Mouse (Mus musculus): Measurements from ENCODE around the gene Rassf7. TPM values are rescaled to one million over a fixed set of nuclear protein-coding genes. Genes with fewer than 3 reads are reported as not detected.

Rassf7 gene
- total RNA-seq, 2 experiments from 2014 or later = 0.24 to 0.48 TPM

Small RNA genes within 50 kb of the gene (microRNA-seq; reads per million reads assigned to microRNA genes)
- gene Mir210 = 52.2 reads per million, percentile 51 among the genes with 10 or more reads in this experiment

Other genes with a start within 250 kb of the Rassf7 start
- 1 to 10 TPM in 1 of 2 experiments, under 1 TPM in 1; 0.97 to 1.3 TPM for gene Ifitm1, start 248.6 kb upstream of the Rassf7 start, total RNA-seq (2021)
- 10 to 100 TPM; 32.8 to 49.0 TPM for gene Ifitm3, start 205.1 kb upstream of the Rassf7 start, total RNA-seq (2021)
- not detected for gene Ifitm6, start 197.9 kb upstream of the Rassf7 start, total RNA-seq (2021)
- gene Gm17387, start 186.7 kb upstream of the Rassf7 start, total RNA-seq (2021) = not detected
- not detected for gene B4galnt4, start 154.8 kb upstream of the Rassf7 start, total RNA-seq (2021)
- not detected for gene Pkp3, start 137.6 kb upstream of the Rassf7 start, total RNA-seq (2021)
- gene Sigirr, start 115.3 kb upstream of the Rassf7 start, total RNA-seq (2021) = 1 to 10 TPM; 1.1 to 2.9 TPM
- not detected for gene Ano9, start 98.1 kb upstream of the Rassf7 start, total RNA-seq (2021)
- gene Ptdss2, start 93.5 kb upstream of the Rassf7 start, total RNA-seq (2021) = 10 to 100 TPM; 20.2 to 21.1 TPM
- gene Rnh1, start 43.0 kb upstream of the Rassf7 start, total RNA-seq (2021) = 10 to 100 TPM; 49.3 to 52.9 TPM
- gene Hras, start 21.9 kb upstream of the Rassf7 start, total RNA-seq (2021) = 100 to 1,000 TPM; 109 to 117 TPM
- 1 to 10 TPM; 1.6 to 1.7 TPM for gene Lrrc56, start 21.7 kb upstream of the Rassf7 start, total RNA-seq (2021)
- not detected for gene Lmntd2, start 1.8 kb upstream of the Rassf7 start, total RNA-seq (2021)
- gene Phrf1, start 12.9 kb downstream of the Rassf7 start, total RNA-seq (2021) = 10 to 100 TPM; 19.5 to 24.8 TPM
- 1 to 10 TPM in 1 of 2 experiments, under 1 TPM in 1; 0.25 to 1.4 TPM for gene Irf7, start 50.6 kb downstream of the Rassf7 start, total RNA-seq (2021)
- gene Cdhr5, start 60.9 kb downstream of the Rassf7 start, total RNA-seq (2021) = not detected
- not detected for gene Sct, start 63.3 kb downstream of the Rassf7 start, total RNA-seq (2021)
- not detected for gene Drd4, start 76.1 kb downstream of the Rassf7 start, total RNA-seq (2021)
- 10 to 100 TPM in 1 of 2 experiments, 1 to 10 TPM in 1; 8.9 to 13.2 TPM for gene Deaf1, start 111.8 kb downstream of the Rassf7 start, total RNA-seq (2021)
- gene Tmem80, start 111.9 kb downstream of the Rassf7 start, total RNA-seq (2021) = 10 to 100 TPM; 13.7 to 13.9 TPM
- gene Eps8l2, start 123.0 kb downstream of the Rassf7 start, total RNA-seq (2021) = 1 to 10 TPM; 1.1 to 2.3 TPM
- 10 to 100 TPM; 84.5 to 85.6 TPM for gene Taldo1, start 176.3 kb downstream of the Rassf7 start, total RNA-seq (2021)
- gene Gatd1, start 198.3 kb downstream of the Rassf7 start, total RNA-seq (2021) = 1 to 10 TPM; 6.6 to 7.5 TPM
- gene Cend1, start 213.6 kb downstream of the Rassf7 start, total RNA-seq (2021) = under 1 TPM; 0.39 to 0.47 TPM
- 10 to 100 TPM; 18.2 to 21.3 TPM for gene Slc25a22, start 222.0 kb downstream of the Rassf7 start, total RNA-seq (2021)
- gene Pidd1, start 228.2 kb downstream of the Rassf7 start, total RNA-seq (2021) = under 1 TPM; 0.09 to 0.14 TPM
- gene Rplp2, start 231.5 kb downstream of the Rassf7 start, total RNA-seq (2021) = 100 to 1,000 TPM; 526 to 630 TPM
- gene Pnpla2, start 239.3 kb downstream of the Rassf7 start, total RNA-seq (2021) = 100 to 1,000 TPM; 288 to 309 TPM
- gene Cracr2b, start 245.2 kb downstream of the Rassf7 start, total RNA-seq (2021) = 1 to 10 TPM; 7.2 to 8.9 TPM